Mouse (Mus musculus) adrenal gland, postnatal 4 days (tissue): Measurements from ENCODE around the gene Neil3. TPM values are rescaled to one million over a fixed set of nuclear protein-coding genes. Genes with fewer than 3 reads are reported as not detected.
"Not testable (repeated sequence)": the region's sequence is repeated elsewhere in the genome, so short reads cannot be mapped to it uniquely, and the experiment has no call there.

Source experiments
- DNase-seq, 2 experiments: peaks; one replicate each; pipeline ENCODE4 v3.0.0; 2021 to 2022; ENCODE audit warnings: low spot score in 2 of 2, mixed read lengths in 2 of 2
- total RNA-seq, 2 experiments: library from RNA; stranded (reverse); gene quantifications; 2 replicates each; pipeline ENCODE4 v1.2.3; 2021

Gene Neil3
- total RNA-seq, 2 experiments from 2014 or later = 15.8 to 16.7 TPM

- no peak for DNase-seq
These were observed 99.3 kb downstream of the Neil3 start for GRCm38 (mm10) chr8:53539585-53539984.

GRCm38 (mm10) chr8:53538049-53538448, 100.8 kb downstream of the Neil3 start:
- DNase-seq = not testable (repeated sequence)

Other genes starting within 250 kb of the Neil3 start
- gene Aga, start 127.3 kb downstream of the Neil3 start, total RNA-seq = 10 to 100 TPM; 31.6 to 32.9 TPM